Mouse (Mus musculus) midbrain, postnatal 0 days (tissue): ENCODE results near the gene Lrmda. TPM values are rescaled to one million over a fixed set of nuclear protein-coding genes. Genes with fewer than 3 reads are reported as not detected.

Source experiments
- ATAC-seq: fragments of 200-750 bp; cut with Nextera tagmentation; 2 replicates; pipeline ENCODE4 v1.8.0; 2017; ENCODE audit warnings: moderate number of reproducible peaks, mild to moderate bottlenecking, moderate TSS enrichment, moderate library complexity; ENCODE audit not compliant: low FRiP score
- DNase-seq: peaks from one replicate; pipeline ENCODE4 v3.0.0-alpha.2; 2015; ENCODE audit warnings: low spot score
- H3K27ac ChIP-seq: fragments of 300-500 bp; sonication (generic); 2 replicates; pipeline ENCODE4 v1.5.1; 2014; ENCODE audit warnings: low read depth, mild to moderate bottlenecking, low read length, mixed read lengths
- H3K27me3 ChIP-seq: fragments of 300-500 bp; sonication (generic); 2 replicates; pipeline ENCODE4 v1.6.1; 2014; ENCODE audit warnings: low read length, control low read depth, mixed read lengths; ENCODE audit not compliant: insufficient read depth
- H3K36me3 ChIP-seq: fragments of 300-500 bp; sonication (generic); 2 replicates; pipeline ENCODE4 v1.6.1; 2014; ENCODE audit warnings: low read length, control low read depth, mixed read lengths; ENCODE audit not compliant: insufficient read depth
- H3K4me1 ChIP-seq: fragments of 300-500 bp; sonication (generic); 2 replicates; pipeline ENCODE4 v1.6.1; 2014; ENCODE audit warnings: mild to moderate bottlenecking, control low read depth, antibody characterized with exemption, low read length, mixed read lengths; ENCODE audit not compliant: insufficient read depth
- H3K4me2 ChIP-seq: fragments of 300-500 bp; sonication (generic); 2 replicates; pipeline ENCODE4 v1.6.1; 2014; ENCODE audit warnings: low read depth, mild to moderate bottlenecking, low read length, mixed read lengths; ENCODE audit not compliant: poor library complexity, severe bottlenecking
- H3K4me3 ChIP-seq: fragments of 300-500 bp; sonication (generic); 2 replicates; pipeline ENCODE4 v1.5.1; 2014; ENCODE audit warnings: low read depth, mild to moderate bottlenecking, low read length, moderate library complexity
- H3K9ac ChIP-seq: fragments of 300-500 bp; sonication (generic); replicated peaks from 2 replicates; pipeline ENCODE4 v1.6.1; 2014; ENCODE audit warnings: mild to moderate bottlenecking, low read length, moderate library complexity, mixed read lengths; ENCODE audit not compliant: poor library complexity, severe bottlenecking
- H3K9me3 ChIP-seq: fragments of 300-500 bp; sonication (generic); 2 replicates; pipeline ENCODE4 v1.6.1; 2016; ENCODE audit warnings: low read length, control low read depth
- CTCF ChIP-seq: IDR thresholded peaks from 2 replicates; pipeline ENCODE4 v1.5.1; 2016; ENCODE audit warnings: antibody characterized with exemption, mild to moderate bottlenecking
- WGBS: fragments of 180-500 bp; shearing (Covaris S2); extraction: QIAGEN DNeasy Blood & Tissue Kit; methylation state at CpG from one replicate; pipeline ENCODE4 v1.1.7; 2014; 5-methylcytosine and 5-hydroxymethylcytosine counted together
- polyA plus RNA-seq: library from polyadenylated mRNA; unstranded; fragments of >200 nt; fragmentation: Nextera tagmentation; extraction: Ambion mirVana; gene quantifications from 2 replicates; pipeline ENCODE4 v1.2.1, GENCODE M21; 2015
- total RNA-seq: library from RNA; depleted of rRNA; stranded (reverse); fragments of >200 nt; gene quantifications from 2 replicates; pipeline ENCODE4 v1.2.3, GENCODE M21; 2014

Lrmda gene
- total and polyA plus RNA-seq, 2 experiments from 2014 or later = 0.35 TPM; not detected in 1

DNA sequence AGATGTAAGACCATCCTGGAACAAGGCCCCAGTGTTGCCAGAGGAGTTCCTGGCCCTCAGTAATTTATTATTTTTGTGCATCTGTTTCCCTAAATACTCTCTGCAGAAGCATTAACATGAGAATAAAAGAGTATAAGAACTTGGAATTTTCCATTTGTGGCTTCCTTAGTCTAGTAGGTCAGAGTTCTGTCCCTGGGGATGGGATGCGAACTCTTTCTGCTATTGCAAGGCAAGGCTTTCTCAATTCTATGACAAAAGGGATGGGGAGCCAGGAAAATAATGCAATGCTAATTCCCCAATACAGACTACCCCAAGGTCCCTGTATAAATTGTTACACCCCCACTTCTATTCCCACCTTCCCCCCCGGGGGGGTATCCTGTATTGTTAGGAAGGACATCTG lies 829.6 kb downstream of the Lrmda start:
- Histone ChIP-seq H3K36me3 (no peaks in the 10 kb centered on the region), H3K4me1 (no peaks in the 10 kb centered on the region), H3K27me3 (no peaks in the 10 kb centered on the region), H3K4me2 (no peak overlapping the region), H3K4me3 (no peak overlapping the region), H3K27ac (no peak overlapping the region), H3K9me3 (no peaks in the 10 kb centered on the region), H3K9ac (no peak overlapping the region)
- 77% methylated on average over 2 of the region's 2 CpGs for WGBS
- DNase-seq (no peak), ATAC-seq (no peak)
- TF ChIP-seq CTCF = no peak

DNA sequence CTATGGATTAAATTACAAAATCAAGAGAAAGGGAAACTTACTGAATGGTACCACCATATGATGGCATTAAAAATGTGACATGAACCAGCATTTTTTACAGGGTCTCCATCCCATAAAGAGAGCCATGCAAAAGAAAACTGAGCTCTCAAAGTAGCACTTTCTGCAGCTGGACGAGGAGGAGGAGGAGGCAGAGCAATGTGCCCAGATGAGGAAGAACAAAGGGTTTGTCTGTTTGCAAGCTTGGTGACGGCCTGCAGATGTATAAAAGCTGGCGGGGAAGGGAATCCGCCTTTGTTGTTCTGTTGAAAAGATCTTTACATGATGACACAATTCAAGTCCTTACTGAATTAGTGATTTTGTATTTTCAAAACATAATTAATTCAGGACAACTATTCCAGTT lies 841.1 kb downstream of the Lrmda start:
- Histone ChIP-seq H3K36me3 (no peaks in the 10 kb centered on the region), H3K27ac (no peak overlapping the region), H3K4me2 (no peak overlapping the region), H3K9ac (no peak overlapping the region), H3K4me3 (no peak overlapping the region), H3K9me3 (no peaks in the 10 kb centered on the region), H3K27me3 (no peaks in the 10 kb centered on the region), H3K4me1 (no peaks in the 10 kb centered on the region)
- TF ChIP-seq CTCF = no peak
- WGBS = 50% methylated on average over 4 of the region's 4 CpGs
- ATAC-seq (no peak), DNase-seq (no peak)

DNA sequence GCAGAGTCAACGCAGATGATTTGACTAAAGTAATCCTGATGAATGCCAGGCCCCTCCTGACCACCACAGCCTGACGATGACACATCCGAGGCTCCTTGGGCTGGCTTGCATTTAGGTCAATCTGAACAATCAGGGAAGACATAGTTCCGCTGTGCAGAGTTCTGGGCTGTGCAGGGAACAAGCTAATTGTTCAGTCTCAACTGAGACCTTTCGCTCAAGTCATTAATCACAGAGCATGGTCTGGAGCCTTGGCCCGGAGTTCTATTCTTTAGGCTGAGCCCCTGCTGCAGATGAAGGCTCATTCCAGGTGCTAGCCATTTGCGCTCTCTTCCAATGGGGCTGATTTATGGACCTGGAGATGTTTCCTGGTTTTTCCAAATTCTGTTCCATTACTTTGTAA lies 844.6 kb downstream of the Lrmda start:
- Histone ChIP-seq H3K4me2 (no peak overlapping the region), H3K27ac (no peak overlapping the region), H3K27me3 (no peaks in the 10 kb centered on the region), H3K36me3 (no peaks in the 10 kb centered on the region), H3K9me3 (no peaks in the 10 kb centered on the region), H3K4me3 (no peak overlapping the region), H3K9ac (no peak overlapping the region), H3K4me1 (no peaks in the 10 kb centered on the region)
- no peak for ATAC-seq
- DNase-seq = no peak
- 81% methylated on average over 7 of the region's 7 CpGs for WGBS
- no peak for TF ChIP-seq CTCF

DNA sequence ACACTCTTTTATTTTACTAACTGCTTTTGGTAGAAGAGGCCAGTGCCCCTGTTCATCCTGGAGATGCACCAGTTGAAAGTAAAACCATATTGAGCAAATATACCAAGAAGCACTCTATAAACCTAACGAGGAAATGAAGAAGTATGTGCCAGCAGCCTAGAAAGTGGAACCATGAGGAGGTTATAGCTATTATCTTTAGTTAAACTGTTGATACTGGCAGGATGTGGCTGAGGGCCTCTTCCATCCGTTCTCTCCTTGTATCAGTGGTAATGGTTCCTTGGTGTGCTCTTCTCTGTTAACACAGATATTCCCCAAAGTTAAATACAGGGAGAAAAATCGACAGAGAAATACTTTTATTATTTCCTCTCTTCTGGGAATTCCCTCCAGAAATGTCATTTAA lies 855.1 kb downstream of the Lrmda start:
- Histone ChIP-seq H3K4me2 (no peak overlapping the region), H3K4me3 (no peak overlapping the region), H3K36me3 (no peaks in the 10 kb centered on the region), H3K9me3 (no peaks in the 10 kb centered on the region), H3K27me3 (no peaks in the 10 kb centered on the region), H3K4me1 (no peaks in the 10 kb centered on the region), H3K27ac (no peak overlapping the region), H3K9ac (no peak overlapping the region)
- no peak for TF ChIP-seq CTCF
- DNase-seq = no peak
- WGBS = 76% methylated on average over 3 of the region's 3 CpGs
- ATAC-seq = no peak

DNA sequence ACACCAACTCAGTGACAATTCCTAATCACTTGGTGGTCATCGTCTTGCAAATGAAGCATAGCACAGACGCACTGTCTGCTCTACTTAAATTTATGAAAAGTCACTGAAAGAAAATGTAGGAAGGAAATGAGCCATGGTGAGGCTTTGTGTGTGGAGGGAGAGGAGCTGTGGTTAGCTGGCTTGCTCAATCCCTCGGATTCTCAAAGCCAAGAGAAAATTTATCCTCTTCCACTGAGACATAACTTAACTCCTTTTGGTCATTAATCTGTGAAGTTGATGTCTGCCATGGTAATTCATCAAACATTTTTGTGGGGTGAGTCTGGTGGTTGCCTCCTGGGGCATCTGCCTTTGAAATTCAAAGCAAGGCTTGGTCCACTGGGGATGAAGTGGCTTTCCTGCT lies 867.7 kb downstream of the Lrmda start:
- no peaks in the 10 kb centered on the region for H3K36me3 ChIP-seq
- DNase-seq (no peak), ATAC-seq (no peak)
- no peak overlapping the region for H3K4me2 ChIP-seq
- no peak for TF ChIP-seq CTCF
- 59% methylated on average over 3 of the region's 3 CpGs for WGBS
- H3K9ac ChIP-seq = no peak overlapping the region
- no peaks in the 10 kb centered on the region for H3K9me3 ChIP-seq
- no peaks in the 10 kb centered on the region for H3K27me3 ChIP-seq
- no peak overlapping the region for H3K27ac ChIP-seq
- no peak overlapping the region for H3K4me3 ChIP-seq
- H3K4me1 ChIP-seq = no peaks in the 10 kb centered on the region

DNA sequence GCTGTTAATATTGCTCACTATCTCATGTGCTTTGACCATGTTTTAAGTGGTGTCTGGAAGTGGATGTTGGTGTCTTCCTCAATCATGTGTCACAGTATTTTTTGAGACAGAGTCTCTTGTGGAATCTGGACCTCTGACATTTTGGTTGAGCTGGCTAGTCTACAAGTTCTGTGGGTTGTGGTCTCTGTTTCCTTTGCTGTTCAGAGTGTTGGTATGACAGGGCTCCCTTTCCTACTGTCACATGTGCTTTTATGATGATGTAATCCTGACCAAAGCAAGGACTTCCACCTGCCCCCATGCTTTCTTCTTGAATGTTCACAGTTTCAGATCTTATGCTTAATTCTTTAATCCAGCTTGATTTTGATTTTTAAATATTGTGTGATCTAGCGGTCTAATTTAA lies 879.8 kb downstream of the Lrmda start:
- no peak overlapping the region for H3K27ac ChIP-seq
- WGBS = 100% methylated on average over 1 of the region's 1 CpGs
- no peaks in the 10 kb centered on the region for H3K27me3 ChIP-seq
- H3K4me1 ChIP-seq = no peaks in the 10 kb centered on the region
- no peak overlapping the region for H3K4me3 ChIP-seq
- no peaks in the 10 kb centered on the region for H3K9me3 ChIP-seq
- no peak overlapping the region for H3K4me2 ChIP-seq
- no peak overlapping the region for H3K9ac ChIP-seq
- ATAC-seq = no peak
- H3K36me3 ChIP-seq = no peaks in the 10 kb centered on the region
- no peak for DNase-seq
- no peak for TF ChIP-seq CTCF
